Mouse (Mus musculus): ENCODE results near the gene Lss.

The Lss gene

GRCm38 (mm10) chr10:76569996-76570685, 38.8 kb downstream of the Lss start:
- no peak for DNase-seq

GRCm38 (mm10) chr10:76571070-76571469, 39.7 kb downstream of the Lss start:
- DNase-seq, result no peak

- DNase-seq, result no peak
Observed at GRCm38 (mm10) chr10:76572151-76572550, 40.8 kb downstream of the Lss start.

GRCm38 (mm10) chr10:76575374-76575773, 44.0 kb downstream of the Lss start, which contains the start of gene Ftcd:
TSS of gene Ftcd (plus strand) at chr10:76575648.
- no peak for DNase-seq

GRCm38 (mm10) chr10:76576920-76577319, 45.5 kb downstream of the Lss start:
- no peak for DNase-seq

GRCm38 (mm10) chr10:76584138-76584537, 52.8 kb downstream of the Lss start:
- no peak for DNase-seq

- DNase-seq, result no peak
Observed at GRCm38 (mm10) chr10:76586190-76586589, 54.8 kb downstream of the Lss start.

GRCm38 (mm10) chr10:76590197-76590596, 58.8 kb downstream of the Lss start:
- DNase-seq, result no peak

- no peak for DNase-seq
Observed at GRCm38 (mm10) chr10:76596338-76596737, 65.0 kb downstream of the Lss start.

GRCm38 (mm10) chr10:76602690-76603089, 71.3 kb downstream of the Lss start:
- no peak for DNase-seq
